Mouse (Mus musculus) liver, embryonic 14.5 days (tissue): ENCODE data around the gene Gdf11.

Experiments
- CTCF ChIP-seq: IDR thresholded peaks from 2 replicates; pipeline ENCODE4 v1.5.1; 2016; ENCODE audit warnings: antibody characterized with exemption, low read depth, control low read depth
- EP300 ChIP-seq: IDR thresholded peaks from 2 replicates; pipeline ENCODE4 v1.6.1; 2016; ENCODE audit warnings: antibody characterized with exemption, low read depth

DNA sequence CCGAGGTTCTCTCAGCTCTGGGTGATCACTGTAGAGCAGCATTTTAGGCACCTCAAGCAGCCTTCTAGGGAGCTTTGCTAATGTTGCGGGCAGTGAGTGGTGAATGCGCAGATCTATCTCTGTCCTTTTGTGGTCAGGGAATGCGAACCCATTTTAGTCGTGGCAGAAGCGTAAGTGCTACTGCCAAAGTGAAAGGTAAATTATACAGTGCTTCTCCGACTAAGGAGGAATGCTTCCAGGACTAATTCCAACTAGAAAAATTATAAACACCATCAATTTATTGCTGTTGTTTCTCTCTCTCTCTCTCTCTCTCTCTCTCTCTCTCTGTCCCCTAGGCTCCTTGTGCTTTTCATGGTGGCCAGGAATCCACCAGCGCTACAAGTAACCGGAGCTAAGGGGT, 32.4 kb upstream of the Gdf11 start, which contains the start of gene Bloc1s1:
- TF ChIP-seq CTCF (no peak), EP300 (no peak)
